Mouse (Mus musculus): ENCODE data around the gene Tcl1b3. TPM values are rescaled to one million over a fixed set of nuclear protein-coding genes. Genes with fewer than 3 reads are reported as not detected.
"Not testable (repeated sequence)": the region's sequence is repeated elsewhere in the genome, so short reads cannot be mapped to it uniquely, and the experiment has no call there.

Gene Tcl1b3
- polyA plus RNA-seq (2012; rRNA removed), result not detected in 2 replicates

DNA sequence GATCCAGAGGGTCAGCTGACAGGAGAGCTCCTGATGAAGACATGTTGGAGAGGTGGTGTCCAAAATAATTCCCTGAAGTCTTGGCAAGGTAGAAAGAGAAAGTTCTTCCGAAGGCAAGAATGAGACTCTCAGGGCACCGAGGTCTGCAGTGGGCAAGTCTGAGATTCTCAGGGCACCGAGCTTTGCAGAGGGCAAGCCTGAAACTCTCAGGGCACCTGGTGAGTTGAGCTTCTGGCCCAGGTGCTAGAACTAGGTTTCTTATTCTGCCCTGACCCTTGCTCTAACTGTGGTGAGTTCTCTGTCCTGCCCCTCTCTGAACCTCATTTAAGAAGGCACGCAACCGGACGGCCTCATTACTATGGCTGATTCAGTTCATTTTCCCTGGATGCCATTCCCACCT is at the start of gene Tcl1b3:
Tcl1b3 (plus strand) TSS at position 301 of the 400 bp plus-strand sequence.
- DNase-seq (ENCODE audit: low read depth), result not testable (repeated sequence)

DNA sequence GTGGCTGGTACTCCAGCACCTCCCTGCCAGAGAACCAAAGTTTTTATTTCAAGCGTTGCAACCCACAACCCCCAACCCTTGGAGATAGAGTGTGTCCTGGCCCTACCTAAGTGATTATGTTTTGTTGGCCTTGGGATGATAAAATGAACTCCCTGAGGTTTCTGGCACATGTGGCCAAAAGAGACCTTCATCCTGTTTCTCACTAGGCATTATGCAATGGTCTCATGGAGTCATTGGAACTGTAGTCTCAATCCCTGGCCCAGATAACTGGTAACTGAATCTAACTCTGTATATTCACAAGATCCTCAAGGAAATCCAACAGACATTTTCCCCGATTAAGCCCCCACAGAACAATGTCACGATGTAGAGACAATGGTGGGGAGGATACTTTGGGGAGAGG is 47.7 kb upstream of the Tcl1b3 start:
- DNase-seq (ENCODE audit: low read depth), result no peak
- TF ChIP-seq CTCF (IDR thresholded peaks at IDR 0.05; ENCODE audit: borderline replicate concordance, extremely low read depth, insufficient read depth, insufficient read length), result no peak
- no peak for TF ChIP-seq POLR2A (IDR thresholded peaks at IDR 0.05; ENCODE audit: borderline replicate concordance, extremely low read depth, insufficient read depth, insufficient read length, poor library complexity, severe bottlenecking)

GRCm38 (mm10) chr12:105144928-105145327 is 45.9 kb upstream of the Tcl1b3 start:
- not testable (repeated sequence) for DNase-seq (ENCODE audit: low read depth)

DNA sequence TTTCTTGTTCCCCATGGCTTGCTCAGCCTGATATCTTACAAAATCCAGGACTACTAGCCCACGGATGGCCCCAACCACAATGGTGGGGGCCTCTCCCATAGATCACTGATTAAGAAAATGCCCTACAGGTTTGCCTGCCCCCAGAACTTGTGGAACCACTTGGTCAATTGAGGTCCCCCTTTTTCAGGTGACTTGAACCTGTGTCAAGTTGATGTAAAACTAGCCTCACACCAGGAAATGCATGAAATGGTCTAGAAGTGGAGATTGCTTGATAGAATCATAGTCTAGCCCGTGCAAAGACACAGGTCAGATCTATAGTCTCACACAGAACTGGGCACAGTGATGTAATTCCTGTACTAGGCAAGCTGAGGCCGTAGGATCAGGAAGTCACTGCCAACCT is 45.1 kb upstream of the Tcl1b3 start, which contains the start of gene Tcl1b2:
Tcl1b2 (plus strand) TSS at position 301 of the 400 bp plus-strand sequence.
- no peak for DNase-seq (ENCODE audit: low read depth)
- no peak for TF ChIP-seq POLR2A (IDR thresholded peaks at IDR 0.05; ENCODE audit: borderline replicate concordance, extremely low read depth, insufficient read depth, insufficient read length, poor library complexity, severe bottlenecking)
- no peak for TF ChIP-seq CTCF (IDR thresholded peaks at IDR 0.05; ENCODE audit: borderline replicate concordance, extremely low read depth, insufficient read depth, insufficient read length)

DNA sequence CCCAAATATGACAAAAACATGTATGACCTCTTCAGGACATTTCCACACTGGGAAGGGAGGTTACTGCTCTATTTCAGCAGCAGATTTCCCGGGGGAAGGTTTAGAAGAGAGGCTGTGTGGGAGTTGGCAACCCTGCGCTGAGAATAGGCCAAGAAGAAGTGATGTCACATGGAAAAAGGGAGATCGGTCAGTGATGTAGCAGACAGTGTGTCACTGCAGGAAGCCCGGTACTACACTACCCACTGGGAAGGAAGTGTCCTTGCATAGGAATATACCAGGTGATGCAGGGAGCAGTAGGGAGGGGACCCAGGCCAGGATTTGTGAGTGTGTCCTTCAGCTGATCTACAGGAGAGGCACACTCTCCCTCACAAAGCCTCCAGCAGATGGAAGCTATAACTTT is 35.6 kb upstream of the Tcl1b3 start:
- DNase-seq (ENCODE audit: low read depth), result not testable (repeated sequence)

- TF ChIP-seq CTCF (IDR thresholded peaks at IDR 0.05; ENCODE audit: borderline replicate concordance, extremely low read depth, insufficient read depth, insufficient read length), result no peak
- TF ChIP-seq POLR2A (IDR thresholded peaks at IDR 0.05; ENCODE audit: borderline replicate concordance, extremely low read depth, insufficient read depth, insufficient read length, poor library complexity, severe bottlenecking), result no peak
- DNase-seq (ENCODE audit: low read depth), result no peak
These were observed 32.0 kb upstream of the Tcl1b3 start for GRCm38 (mm10) chr12:105158842-105159241.

DNA sequence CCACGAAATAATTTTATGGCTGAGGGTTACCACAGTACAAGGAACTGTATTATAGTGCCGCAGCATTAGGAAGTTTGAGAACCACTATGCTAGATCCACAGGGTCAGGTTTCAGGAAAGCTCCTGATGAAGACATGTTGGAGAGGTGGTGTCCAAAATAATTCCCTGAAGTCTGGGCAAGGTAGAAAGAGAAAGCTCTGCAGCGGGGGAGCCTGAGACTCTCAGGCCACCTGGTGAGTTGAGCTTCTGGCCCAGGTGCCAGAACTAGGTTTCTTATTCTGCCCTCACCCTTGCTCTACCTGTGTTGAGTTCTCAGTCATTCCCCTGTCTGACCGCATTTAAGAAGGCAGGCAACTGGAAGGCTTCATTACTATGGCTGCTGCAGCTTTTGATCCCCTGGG is 31.5 kb upstream of the Tcl1b3 start, which contains the start of gene Tcl1b1:
Tcl1b1 (plus strand) TSS at position 301 of the 400 bp plus-strand sequence.
- DNase-seq (ENCODE audit: low read depth), result no peak
- TF ChIP-seq POLR2A (IDR thresholded peaks at IDR 0.05; ENCODE audit: borderline replicate concordance, extremely low read depth, insufficient read depth, insufficient read length, poor library complexity, severe bottlenecking) (no peak), CTCF (IDR thresholded peaks at IDR 0.05; ENCODE audit: borderline replicate concordance, extremely low read depth, insufficient read depth, insufficient read length) (no peak)

DNA sequence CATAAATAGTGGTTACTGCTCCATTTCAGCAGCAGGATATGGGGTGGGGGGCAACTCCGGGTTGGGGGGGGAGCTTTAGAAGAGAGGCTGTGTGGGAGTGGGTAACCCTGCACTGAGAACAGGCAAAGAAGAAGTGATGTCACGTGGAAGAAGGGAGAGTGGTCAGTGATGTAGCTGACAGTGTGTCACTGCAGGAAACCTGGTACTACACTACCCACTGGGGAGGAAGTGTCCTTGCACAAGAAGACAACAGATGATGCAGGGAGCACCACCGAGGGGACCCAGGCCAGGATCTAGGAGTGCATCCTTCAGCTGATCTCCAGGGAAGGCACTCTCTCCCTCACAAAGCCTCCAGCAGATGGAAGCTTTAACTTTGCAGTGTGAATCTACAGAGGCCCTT is 24.1 kb upstream of the Tcl1b3 start:
- TF ChIP-seq POLR2A (IDR thresholded peaks at IDR 0.05; ENCODE audit: borderline replicate concordance, extremely low read depth, insufficient read depth, insufficient read length, poor library complexity, severe bottlenecking) (no peak), CTCF (IDR thresholded peaks at IDR 0.05; ENCODE audit: borderline replicate concordance, extremely low read depth, insufficient read depth, insufficient read length) (no peak)
- DNase-seq (ENCODE audit: low read depth), result no peak

DNA sequence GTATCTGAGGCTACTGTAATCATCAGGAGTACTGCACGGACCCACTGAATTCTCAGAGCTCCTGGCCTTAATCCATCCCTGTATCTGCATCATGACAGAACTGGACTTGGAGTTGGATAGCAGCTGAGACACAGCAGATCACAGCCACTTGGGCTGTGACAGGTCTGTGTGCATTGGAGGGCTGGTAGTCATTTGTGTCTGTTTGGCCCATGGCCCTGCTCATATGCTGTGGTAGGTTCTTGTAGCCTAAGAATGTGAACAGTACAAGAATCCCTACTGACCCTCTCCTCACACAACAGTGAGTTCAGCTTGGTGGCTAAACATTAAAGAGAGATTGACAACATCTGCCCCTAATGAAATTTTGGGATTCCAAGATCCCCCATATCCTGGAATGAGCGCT is 17.5 kb upstream of the Tcl1b3 start:
- DNase-seq (ENCODE audit: low read depth), result no peak
- no peak for TF ChIP-seq CTCF (IDR thresholded peaks at IDR 0.05; ENCODE audit: borderline replicate concordance, extremely low read depth, insufficient read depth, insufficient read length)
- no peak for TF ChIP-seq POLR2A (IDR thresholded peaks at IDR 0.05; ENCODE audit: borderline replicate concordance, extremely low read depth, insufficient read depth, insufficient read length, poor library complexity, severe bottlenecking)

DNA sequence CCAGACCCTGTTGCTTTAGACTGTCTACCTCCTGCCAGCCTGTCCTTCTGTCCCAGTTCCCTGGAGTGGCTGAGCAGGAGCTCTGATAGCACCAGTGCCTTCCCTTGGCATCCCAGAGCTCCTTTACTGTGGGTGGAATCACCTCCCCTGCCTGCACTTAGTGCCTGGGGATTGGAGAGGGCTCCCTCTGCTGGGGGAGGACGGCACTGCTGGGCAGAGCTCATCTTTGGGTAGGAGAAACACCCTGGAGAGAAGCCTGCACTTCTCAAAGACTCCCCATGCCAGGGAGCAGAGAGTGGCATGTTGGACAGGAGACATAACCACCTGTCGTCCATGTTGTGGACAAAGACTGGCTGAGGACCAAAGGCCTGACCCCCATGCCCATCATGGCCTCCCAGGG is 16.5 kb upstream of the Tcl1b3 start:
- not testable (repeated sequence) for DNase-seq (ENCODE audit: low read depth)

- not testable (repeated sequence) for DNase-seq (ENCODE audit: low read depth)
These were observed 14.8 kb upstream of the Tcl1b3 start, which contains the start of gene Tcl1b5 for GRCm38 (mm10) chr12:105176044-105176443. Tcl1b5 (plus strand) TSS chr12:105176344.

- DNase-seq (ENCODE audit: low read depth), result not testable (repeated sequence)
These were observed 9.7 kb upstream of the Tcl1b3 start for GRCm38 (mm10) chr12:105181040-105181644.

- not testable (repeated sequence) for DNase-seq (ENCODE audit: low read depth)
These were observed 1.9 kb upstream of the Tcl1b3 start for GRCm38 (mm10) chr12:105188980-105189379.

GRCm38 (mm10) chr12:105199684-105200497 is 9.0 kb downstream of the Tcl1b3 start:
- peak; percentile 16 for DNase-seq (ENCODE audit: low read depth)

DNA sequence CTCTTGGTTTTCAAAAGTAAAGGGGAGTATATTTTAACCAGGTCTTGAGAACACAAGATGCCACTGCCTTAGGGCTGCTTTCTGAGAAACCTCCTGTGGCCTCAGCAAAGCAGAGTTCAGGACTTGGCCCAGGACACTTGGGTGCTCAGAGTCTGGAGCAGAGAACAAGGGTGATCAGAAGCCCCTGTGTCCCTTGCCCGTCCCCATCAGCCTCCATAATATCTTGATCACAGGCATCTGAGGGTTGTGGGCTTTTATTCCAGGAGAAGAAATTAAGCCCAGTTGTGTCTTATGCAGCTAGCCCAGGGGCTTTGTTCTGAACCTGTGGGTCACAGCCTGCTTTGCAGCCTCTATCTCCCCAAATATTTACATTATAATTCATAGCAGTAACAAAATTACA is 10.8 kb downstream of the Tcl1b3 start, which contains the start of gene Tcl1b4:
Tcl1b4 (plus strand) TSS at position 301 of the 400 bp plus-strand sequence.
- not testable (repeated sequence) for DNase-seq (ENCODE audit: low read depth)
